Mouse (Mus musculus) ES-E14 (cell line): ENCODE measurements around the gene Ngfr. TPM values are rescaled to one million over a fixed set of nuclear protein-coding genes. Genes with fewer than 3 reads are reported as not detected.
A peak's percentile ranks its signal among the peaks of the same experiment; 100 is the strongest.

Experiments
- DNase-seq: peaks from one replicate; pipeline ENCODE4 v3.0.0-alpha.2; 2013; ENCODE audit warnings: low read depth, low spot score
- H3K27ac ChIP-seq: 2 replicates; pipeline ENCODE4 v1.5.1; 2012; ENCODE audit warnings: low read depth, mild to moderate bottlenecking, low read length, moderate library complexity, mixed read lengths; ENCODE audit not compliant: poor library complexity, insufficient read depth, severe bottlenecking
- H3K36me3 ChIP-seq: 2 replicates; pipeline ENCODE4 v1.6.1; 2012; ENCODE audit warnings: mild to moderate bottlenecking, low read length, moderate library complexity, mixed read lengths; ENCODE audit not compliant: control insufficient read depth, poor library complexity, insufficient read depth, severe bottlenecking
- H3K4me1 ChIP-seq, 2 experiments: fragments of 150-350 bp in 1 of 2; sonication (generic) in 1 of 2; 2 replicates each; pipeline ENCODE4 v1.6.1; 2012; ENCODE audit warnings: low read length in 2 of 2, mild to moderate bottlenecking in 1 of 2, mixed read lengths in 1 of 2; ENCODE audit not compliant: control insufficient read depth in 2 of 2, insufficient read depth in 2 of 2, poor library complexity in 1 of 2
- H3K4me3 ChIP-seq, 2 experiments: fragments of 150-350 bp in 1 of 2; sonication (generic) in 1 of 2; 2 replicates each; pipeline ENCODE4 v1.5.1; 2012; ENCODE audit warnings: low read length in 2 of 2, low read depth in 1 of 2, mild to moderate bottlenecking in 1 of 2, mixed read lengths in 1 of 2; ENCODE audit not compliant: insufficient read depth in 1 of 2, poor library complexity in 1 of 2, severe bottlenecking in 1 of 2
- H3K9ac ChIP-seq: 2 replicates; pipeline ENCODE4 v1.6.1; 2012; ENCODE audit warnings: low read depth, mild to moderate bottlenecking, low read length, mixed read lengths; ENCODE audit not compliant: poor library complexity, insufficient read depth, severe bottlenecking
- H3K9me3 ChIP-seq: fragments of 150-350 bp; sonication (generic); 2 replicates; pipeline ENCODE4 v1.6.1; 2012; ENCODE audit warnings: low read depth, mild to moderate bottlenecking, low read length; ENCODE audit not compliant: control insufficient read depth, insufficient read depth
- CHD2 ChIP-seq: IDR thresholded peaks from 2 replicates; pipeline ENCODE4 v1.6.1; 2014; ENCODE audit warnings: mild to moderate bottlenecking, low read depth, low read length, inconsistent platforms
- HCFC1 ChIP-seq: IDR thresholded peaks from 2 replicates; pipeline ENCODE4 v1.6.1; 2012; ENCODE audit warnings: low read length, inconsistent platforms, borderline replicate concordance; ENCODE audit not compliant: insufficient read depth
- MAFK ChIP-seq: IDR thresholded peaks from 2 replicates; pipeline ENCODE4 v1.6.1; 2014; ENCODE audit warnings: mild to moderate bottlenecking, low read depth, low read length, inconsistent platforms; ENCODE audit not compliant: insufficient read depth
- ZC3H11A ChIP-seq: IDR thresholded peaks from 2 replicates; pipeline ENCODE4 v1.6.1; 2012; ENCODE audit warnings: low read depth, mild to moderate bottlenecking, inconsistent platforms, low read length, borderline replicate concordance
- ZNF384 ChIP-seq: IDR thresholded peaks from 2 replicates; pipeline ENCODE4 v1.6.1; 2012; ENCODE audit warnings: low read depth, low read length, inconsistent platforms
- in situ Hi-C, 2 experiments: fragments of 600-800 bp; cut with MboI; formaldehyde crosslinking; loops; one replicate each; pipeline ENCODE4 v1.15.1; 2025; ENCODE audit warnings: low sequenced_read_pairs in 2 of 2, inconsistent platforms in 1 of 2; ENCODE audit not compliant: unreplicated experiment in 2 of 2
- total RNA-seq: library from RNA; depleted of rRNA; stranded (reverse); fragments of 300-350 nt; gene quantifications from 2 replicates; pipeline ENCODE4 v1.2.3, GENCODE M21; 2012

The Ngfr gene
- total RNA-seq, 1 experiment, result 19.9 TPM

- DNase-seq, result no peak
- in situ Hi-C loops, result no loop called here
- TF ChIP-seq HCFC1, result no peak
- no peak for TF ChIP-seq MAFK
- TF ChIP-seq CHD2, result no peak
- no peak for TF ChIP-seq ZNF384
- no peak for TF ChIP-seq ZC3H11A
- H3K4me1 ChIP-seq, result peaks cover 3 to 27% of the 10 kb centered on the region in 2 experiments; a peak in 3 of 4 replicates
- no peak overlapping the region for H3K4me3 ChIP-seq
- 0 out of 2 replicates have a peak, but pooled peaks cover 3% of the 10 kb centered on the region for H3K36me3 ChIP-seq
- H3K9ac ChIP-seq, result no peak overlapping the region
- H3K9me3 ChIP-seq, result no peaks in the 10 kb centered on the region
- H3K27ac ChIP-seq, result no peak overlapping the region
Observed at GRCm38 (mm10) chr11:95574786-95575334, 12.7 kb downstream of the Ngfr start.

GRCm38 (mm10) chr11:95572227-95572626, 15.3 kb downstream of the Ngfr start:
- Histone ChIP-seq H3K36me3 (0 out of 2 replicates have a peak, but pooled peaks cover 3% of the 10 kb centered on the region), H3K9me3 (no peaks in the 10 kb centered on the region), H3K4me1 (peaks cover 2 to 24% of the 10 kb centered on the region in 2 experiments; a peak in 3 of 4 replicates), H3K27ac (no peak overlapping the region), H3K4me3 (no peak overlapping the region), H3K9ac (no peak overlapping the region)
- in situ Hi-C loops, result no loop called here
- TF ChIP-seq ZNF384, result no peak
- TF ChIP-seq CHD2, result no peak
- TF ChIP-seq MAFK, result no peak
- TF ChIP-seq ZC3H11A, result no peak
- no peak for TF ChIP-seq HCFC1
- DNase-seq, result no peak

GRCm38 (mm10) chr11:95571755-95572154, 15.8 kb downstream of the Ngfr start:
- Histone ChIP-seq H3K4me3 (no peak overlapping the region), H3K27ac (no peak overlapping the region), H3K4me1 (peaks cover 2 to 29% of the 10 kb centered on the region in 2 experiments; a peak in 3 of 4 replicates)

GRCm38 (mm10) chr11:95570827-95571619, 16.5 kb downstream of the Ngfr start:
- Histone ChIP-seq H3K9ac (0 out of 2 replicates have a peak overlapping the region, but pooled peaks have one; percentile 44), H3K4me3 (peak overlapping the region in 1 of 2 experiments; percentile 18; a peak in 1 of 4 replicates), H3K4me1 (peaks cover 2 to 26% of the 10 kb centered on the region in 2 experiments; a peak in 3 of 4 replicates), H3K9me3 (no peaks in the 10 kb centered on the region), H3K36me3 (0 out of 2 replicates have a peak, but pooled peaks cover 3% of the 10 kb centered on the region), H3K27ac (no peak overlapping the region)
- in situ Hi-C loops, result no loop called here
- DNase-seq, result no peak
- TF ChIP-seq ZC3H11A (no peak), HCFC1 (no peak), MAFK (no peak), CHD2 (no peak), ZNF384 (no peak)

More at GRCm38 (mm10) chr11:95571755-95572154, 15.8 kb downstream of the Ngfr start:
- 0 out of 2 replicates have a peak, but pooled peaks cover 3% of the 10 kb centered on the region for H3K36me3 ChIP-seq
- DNase-seq, result no peak
- in situ Hi-C loops, result no loop called here
- TF ChIP-seq CHD2 (no peak), HCFC1 (no peak), ZNF384 (no peak), ZC3H11A (no peak), MAFK (no peak)
- no peak overlapping the region for H3K9ac ChIP-seq
- no peaks in the 10 kb centered on the region for H3K9me3 ChIP-seq
